Mouse (Mus musculus): ENCODE measurements around the gene Rhoa. TPM values are rescaled to one million over a fixed set of nuclear protein-coding genes. Genes with fewer than 3 reads are reported as not detected.
A peak's percentile ranks its signal among the peaks of the same experiment; 100 is the strongest.
"Not testable (repeated sequence)": the region's sequence is repeated elsewhere in the genome, so short reads cannot be mapped to it uniquely, and the experiment has no call there.

Rhoa gene
- total RNA-seq, 2 experiments from 2014 or later = 165 to 175 TPM

GRCm38 (mm10) chr9:108280071-108280828 is 25.7 kb upstream of the Rhoa start:
- intact Hi-C loops (cut with DNase I) = loop anchor here (5.0 kb wide), 1 partner anchor 78 kb away; no protein-coding TSS in a partner anchor
- no peak for DNase-seq (ENCODE audit: low spot score in 2 of 2)

GRCm38 (mm10) chr9:108284410-108284809 is 21.5 kb upstream of the Rhoa start:
- DNase-seq (ENCODE audit: low spot score in 2 of 2) = peak; percentile 62 to 76
- intact Hi-C loops (cut with DNase I) = loop anchor here (2.0 to 5.0 kb wide), 2 partner anchors 82 to 190 kb away; partner anchors contain the start of gene Apeh

- DNase-seq (ENCODE audit: low spot score in 2 of 2); intact Hi-C loops (cut with DNase I): not testable (repeated sequence)
Observed at GRCm38 (mm10) chr9:108287526-108288238, 18.2 kb upstream of the Rhoa start.

- intact Hi-C loops (cut with DNase I) = no loop called here
- DNase-seq (ENCODE audit: low spot score in 2 of 2) = no peak
Observed at GRCm38 (mm10) chr9:108289347-108289746, 16.6 kb upstream of the Rhoa start.

GRCm38 (mm10) chr9:108290016-108290750 is 15.7 kb upstream of the Rhoa start, which contains the start of gene Nicn1:
Gene Nicn1 (plus strand): TSS chr9:108290429.
- peak; percentile 94 to 99 for DNase-seq (ENCODE audit: low spot score in 2 of 2)
- intact Hi-C loops (cut with DNase I) = no loop called here

GRCm38 (mm10) chr9:108290773-108291172 is 15.2 kb upstream of the Rhoa start:
- intact Hi-C loops (cut with DNase I) = no loop called here
- DNase-seq (ENCODE audit: low spot score in 2 of 2) = no peak

- intact Hi-C loops (cut with DNase I) = no loop called here
- DNase-seq (ENCODE audit: low spot score in 2 of 2) = peak in 1 of 2 experiments; percentile 39
Observed at GRCm38 (mm10) chr9:108296453-108297355, 9.2 kb upstream of the Rhoa start, which contains the start of gene Amt. Gene Amt (plus strand): TSS chr9:108296853.

GRCm38 (mm10) chr9:108301853-108302252 is 4.1 kb upstream of the Rhoa start:
- no peak for DNase-seq (ENCODE audit: low spot score in 2 of 2)
- intact Hi-C loops (cut with DNase I) = no loop called here

- intact Hi-C loops (cut with DNase I) = no loop called here
- DNase-seq (ENCODE audit: low spot score in 2 of 2) = no peak
Observed at GRCm38 (mm10) chr9:108304716-108305115, 1.2 kb upstream of the Rhoa start.

- intact Hi-C loops (cut with DNase I) = no loop called here
- DNase-seq (ENCODE audit: low spot score in 2 of 2) = no peak
Observed at GRCm38 (mm10) chr9:108305170-108305569, 759 bp upstream of the Rhoa start.

- intact Hi-C loops (cut with DNase I) = loop anchor here (1.0 kb wide), 1 partner anchor 41 kb away; the partner anchor contains the start of gene Usp4
- DNase-seq (ENCODE audit: low spot score in 2 of 2) = peak in 1 of 2 experiments; percentile 50
Observed at GRCm38 (mm10) chr9:108306571-108306980, 647 bp downstream of the Rhoa start.

GRCm38 (mm10) chr9:108307021-108307807 is 1.3 kb downstream of the Rhoa start:
- no peak for DNase-seq (ENCODE audit: low spot score in 2 of 2)
- intact Hi-C loops (cut with DNase I) = no loop called here

- intact Hi-C loops (cut with DNase I) = no loop called here
Observed at GRCm38 (mm10) chr9:108308141-108308540, 2.2 kb downstream of the Rhoa start.

GRCm38 (mm10) chr9:108317572-108317971 is 11.6 kb downstream of the Rhoa start:
- no peak for DNase-seq (ENCODE audit: low spot score in 2 of 2)
- intact Hi-C loops (cut with DNase I) = no loop called here

More at GRCm38 (mm10) chr9:108308141-108308540, 2.2 kb downstream of the Rhoa start:
- DNase-seq (ENCODE audit: low spot score in 2 of 2) = no peak

GRCm38 (mm10) chr9:108318462-108318861 is 12.5 kb downstream of the Rhoa start:
- intact Hi-C loops (cut with DNase I) = no loop called here
- no peak for DNase-seq (ENCODE audit: low spot score in 2 of 2)

GRCm38 (mm10) chr9:108322054-108322453 is 16.1 kb downstream of the Rhoa start:
- intact Hi-C loops (cut with DNase I); DNase-seq (ENCODE audit: low spot score in 2 of 2): not testable (repeated sequence)

GRCm38 (mm10) chr9:108324784-108325183 is 18.9 kb downstream of the Rhoa start:
- intact Hi-C loops (cut with DNase I) = no loop called here
- DNase-seq (ENCODE audit: low spot score in 2 of 2) = peak in 1 of 2 experiments; percentile 37

- no peak for DNase-seq (ENCODE audit: low spot score in 2 of 2)
- intact Hi-C loops (cut with DNase I) = no loop called here
Observed at GRCm38 (mm10) chr9:108325811-108326210, 19.9 kb downstream of the Rhoa start.

Measured in left cerebral cortex, postnatal 25 days (tissue).